Mouse (Mus musculus) urinary bladder, adult 2 months (tissue): ENCODE measurements around the gene Churc1. TPM values are rescaled to one million over a fixed set of nuclear protein-coding genes. Genes with fewer than 3 reads are reported as not detected.

Experiments used
- polyA plus RNA-seq: library from polyadenylated mRNA; depleted of rRNA; stranded (reverse); fragments of >200 nt; gene quantifications from 2 replicates; pipeline ENCODE4 v1.2.3, GENCODE M21; 2012; rRNA removed

Churc1 gene
- polyA plus RNA-seq, 1 experiment: 145 TPM

Other genes with a start within 250 kb of the Churc1 start
- 56.5 and 62.8 TPM in 2 replicates for gene Plekhg3, start 234.6 kb upstream of the Churc1 start, polyA plus RNA-seq
- gene Sptb, start 55.0 kb upstream of the Churc1 start, polyA plus RNA-seq: 1.8 and 3.4 TPM in 2 replicates
- gene Fntb, start 51 bp downstream of the Churc1 start, polyA plus RNA-seq: 18.3 and 19.3 TPM in 2 replicates
- gene Gpx2, start 30.0 kb downstream of the Churc1 start, polyA plus RNA-seq: 22.1 and 22.4 TPM in 2 replicates
- gene Rab15, start 57.4 kb downstream of the Churc1 start, polyA plus RNA-seq: 64.8 and 68.0 TPM in 2 replicates
- gene Max, start 196.7 kb downstream of the Churc1 start, polyA plus RNA-seq: 42.5 and 57.7 TPM in 2 replicates